Mouse (Mus musculus) liver, embryonic 14.5 days (tissue): ENCODE data around the gene Aloxe3.

ENCODE experiments used
- CTCF ChIP-seq: IDR thresholded peaks from 2 replicates; pipeline ENCODE4 v1.5.1; 2016; ENCODE audit warnings: antibody characterized with exemption, low read depth, control low read depth
- EP300 ChIP-seq: IDR thresholded peaks from 2 replicates; pipeline ENCODE4 v1.6.1; 2016; ENCODE audit warnings: antibody characterized with exemption, low read depth

DNA sequence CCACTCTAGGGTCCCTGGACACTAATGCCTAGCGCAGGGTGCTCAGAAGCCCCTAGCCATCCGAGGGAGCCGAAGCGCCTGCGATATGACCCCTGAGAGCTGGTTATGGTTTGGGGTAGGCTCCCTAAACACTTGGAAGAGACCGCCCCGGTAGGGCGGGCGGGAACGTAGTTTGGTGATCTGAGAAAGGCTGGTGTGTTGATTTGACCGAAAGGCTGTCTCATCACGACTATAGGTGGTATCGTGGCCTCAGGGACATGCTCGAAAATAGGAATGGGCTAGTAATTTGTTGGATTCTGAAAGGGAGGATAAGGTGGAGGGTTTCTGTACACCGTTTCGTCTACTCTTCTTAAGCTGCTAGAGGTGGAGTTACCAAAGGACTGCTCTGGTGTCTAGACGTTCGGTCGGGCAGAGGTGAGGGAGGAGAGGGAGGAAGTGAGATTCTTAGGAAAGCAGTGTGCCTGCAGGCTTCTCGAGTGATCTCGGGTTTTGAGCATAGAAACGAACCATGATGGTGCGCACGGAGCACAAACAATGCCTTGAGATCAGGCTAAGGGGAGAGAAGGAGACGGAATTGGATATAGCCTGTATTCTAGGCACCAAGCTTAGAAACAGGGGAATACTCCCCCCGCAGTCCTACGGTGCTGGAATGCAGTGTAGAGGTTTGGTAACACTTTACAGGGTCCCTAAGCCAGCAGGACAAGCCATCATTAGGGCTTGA lies 30.0 kb upstream of the Aloxe3 start:
- no peak for TF ChIP-seq CTCF
- TF ChIP-seq EP300 = no peak
